Mouse (Mus musculus) liver, adult 2 months (tissue): ENCODE measurements around the gene Kras.

ENCODE experiments used
- CTCF ChIP-seq: fragments of 200-500 bp; IDR thresholded peaks from 2 replicates; pipeline ENCODE4 v1.5.1; 2011; ENCODE audit warnings: low read depth, low read length, control low read depth
- POLR2A ChIP-seq: fragments of 200-500 bp; IDR thresholded peaks from 2 replicates; pipeline ENCODE4 v1.6.1; 2011; ENCODE audit warnings: low read length, control low read depth; ENCODE audit not compliant: insufficient read depth; ENCODE audit errors: extremely low read depth

GRCm38 (mm10) chr6:145246841-145247240 is 3.2 kb downstream of the Kras start:
- TF ChIP-seq CTCF (no peak), POLR2A (no peak)
